Mouse (Mus musculus) liver, embryonic 13.5 days (tissue): ENCODE measurements around the gene Prodh2. TPM values are rescaled to one million over a fixed set of nuclear protein-coding genes. Genes with fewer than 3 reads are reported as not detected.

ENCODE experiments used
- ATAC-seq: fragments of 200-750 bp; cut with Nextera tagmentation; 2 replicates; pipeline ENCODE4 v1.8.0; 2017; ENCODE audit warnings: low read depth, mild to moderate bottlenecking, moderate number of reproducible peaks, moderate library complexity
- DNase-seq: peaks from one replicate; pipeline ENCODE4 v3.0.0; 2022
- H3K27ac ChIP-seq: fragments of 300-500 bp; sonication (generic); 2 replicates; pipeline ENCODE4 v1.5.1; 2015; ENCODE audit warnings: moderate library complexity, mild to moderate bottlenecking, inconsistent platforms
- H3K27me3 ChIP-seq: fragments of 300-500 bp; sonication (generic); 2 replicates; pipeline ENCODE4 v1.6.1; 2015; ENCODE audit warnings: mild to moderate bottlenecking, inconsistent platforms
- H3K36me3 ChIP-seq: fragments of 300-500 bp; sonication (generic); 2 replicates; pipeline ENCODE4 v1.6.1; 2015; ENCODE audit warnings: mild to moderate bottlenecking, inconsistent platforms
- H3K4me1 ChIP-seq: fragments of 300-500 bp; sonication (generic); replicated peaks from 2 replicates; pipeline ENCODE4 v1.6.1; 2015; ENCODE audit warnings: inconsistent platforms
- H3K4me2 ChIP-seq: fragments of 300-500 bp; sonication (generic); 2 replicates; pipeline ENCODE4 v1.6.1; 2015; ENCODE audit warnings: inconsistent platforms, mild to moderate bottlenecking, moderate library complexity
- H3K4me3 ChIP-seq: fragments of 300-500 bp; sonication (generic); replicated peaks from 2 replicates; pipeline ENCODE4 v1.5.1; 2015; ENCODE audit warnings: mild to moderate bottlenecking, inconsistent platforms
- H3K9ac ChIP-seq: fragments of 300-500 bp; sonication (generic); 2 replicates; pipeline ENCODE4 v1.6.1; 2015; ENCODE audit warnings: mild to moderate bottlenecking, inconsistent platforms
- H3K9me3 ChIP-seq: fragments of 300-500 bp; sonication (generic); replicated peaks from 2 replicates; pipeline ENCODE4 v1.6.1; 2016; ENCODE audit warnings: inconsistent platforms
- WGBS: fragments of 180-500 bp; shearing (Covaris S2); methylation state at CpG from one replicate; pipeline ENCODE4 v1.1.7; 2015; ENCODE audit not compliant: insufficient replicate concordance; 5-methylcytosine and 5-hydroxymethylcytosine counted together
- polyA plus RNA-seq: library from polyadenylated mRNA; unstranded; fragments of >200 nt; fragmentation: Nextera tagmentation; extraction: Ambion mirVana; gene quantifications from 2 replicates; pipeline ENCODE4 v1.2.1, GENCODE M21; 2015

Prodh2 gene
- polyA plus RNA-seq: 28.1 and 28.6 TPM in 2 replicates

DNA sequence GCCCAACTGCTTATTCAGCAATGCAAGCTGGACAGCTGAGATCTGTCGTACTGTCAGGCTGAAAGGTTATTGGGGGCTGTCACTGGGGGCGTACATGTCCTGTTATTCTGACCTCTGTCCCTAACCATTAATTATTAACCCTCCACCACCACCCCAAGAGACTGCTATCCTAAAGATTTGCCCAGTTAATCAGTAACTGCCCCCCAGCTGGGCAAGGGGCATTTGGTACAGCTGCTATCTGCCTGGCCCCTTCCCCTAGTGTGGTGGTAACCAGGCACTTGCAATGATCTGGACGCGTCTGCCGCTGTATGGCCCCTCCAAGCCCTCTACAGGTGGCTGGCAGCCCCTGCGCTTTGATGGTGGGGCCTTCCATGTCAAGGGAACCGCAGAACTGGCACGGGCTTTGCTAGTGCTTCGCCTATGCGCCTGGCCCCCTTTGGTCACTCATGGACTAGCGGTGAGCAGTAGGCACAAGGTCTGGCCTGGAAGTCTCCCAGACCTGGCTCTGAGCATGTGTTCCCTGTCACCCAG, at the start of gene Prodh2:
Gene Prodh2 (plus strand): TSS at position 222 of the 531 bp plus-strand sequence.
- Histone ChIP-seq H3K27ac (peak within 1 kb of the TSS; percentile 61), H3K4me1 (peaks cover 5% of the 10 kb centered on the region; the same call in 1 of the 2 replicates), H3K9ac (peak within 1 kb of the TSS; percentile 50), H3K4me2 (peak within 1 kb of the TSS; percentile 45), H3K27me3 (no peaks in the 10 kb centered on the region), H3K9me3 (no peaks in the 10 kb centered on the region), H3K36me3 (no peaks in the 10 kb centered on the region), H3K4me3 (peak within 1 kb of the TSS; percentile 51)
- DNase-seq (no peak), ATAC-seq (peak; percentile 78)
- WGBS: 48% methylated on average over 11 of the region's 11 CpGs

GRCm38 (mm10) chr7:30443696-30444095, 49.7 kb upstream of the Prodh2 start:
- H3K9ac ChIP-seq: no peak overlapping the region

GRCm38 (mm10) chr7:30444154-30444970, 49.1 kb upstream of the Prodh2 start:
- ATAC-seq: no peak
- H3K4me2 ChIP-seq: peak overlapping the region; percentile 73
- peaks cover 51% of the 10 kb centered on the region for H3K27me3 ChIP-seq
- 0 out of 2 replicates have a peak overlapping the region, but pooled peaks have one; percentile 50 for H3K9ac ChIP-seq
- peaks cover 4% of the 10 kb centered on the region; the same call in 1 of the 2 replicates for H3K9me3 ChIP-seq
- H3K36me3 ChIP-seq: no peaks in the 10 kb centered on the region
- WGBS: 2% methylated on average over 38 of the region's 38 CpGs
- no peak for DNase-seq
- no peak overlapping the region for H3K27ac ChIP-seq
- peak overlapping the region; percentile 61 for H3K4me3 ChIP-seq
- H3K4me1 ChIP-seq: peaks cover 16% of the 10 kb centered on the region

More at GRCm38 (mm10) chr7:30443696-30444095, 49.7 kb upstream of the Prodh2 start:
- Histone ChIP-seq H3K27me3 (peaks cover 55% of the 10 kb centered on the region), H3K4me1 (peaks cover 16% of the 10 kb centered on the region), H3K4me3 (no peak overlapping the region), H3K36me3 (no peaks in the 10 kb centered on the region), H3K27ac (no peak overlapping the region), H3K4me2 (peak overlapping the region; percentile 73; the same call in 1 of the 2 replicates), H3K9me3 (peaks cover 4% of the 10 kb centered on the region; the same call in 1 of the 2 replicates)
- DNase-seq (no peak), ATAC-seq (no peak)
- WGBS: 13% methylated on average over 9 of the region's 9 CpGs

GRCm38 (mm10) chr7:30444971-30445751, 48.3 kb upstream of the Prodh2 start, which contains the start of gene Aplp1:
TSS of gene Aplp1 (minus strand) at chr7:30445535.
- Histone ChIP-seq H3K27me3 (peaks cover 46% of the 10 kb centered on the region), H3K9me3 (peaks cover 4% of the 10 kb centered on the region; the same call in 1 of the 2 replicates), H3K9ac (peak within 1 kb of the TSS; percentile 50; the same call in 1 of the 2 replicates), H3K4me1 (peaks cover 16% of the 10 kb centered on the region), H3K4me3 (peak within 1 kb of the TSS; percentile 61), H3K36me3 (no peaks in the 10 kb centered on the region), H3K4me2 (peak within 1 kb of the TSS; percentile 73), H3K27ac (no peak within 1 kb of the TSS)
- DNase-seq: no peak
- under 1% methylated on average over 72 of the region's 72 CpGs for WGBS
- ATAC-seq: peak; percentile 47

DNA sequence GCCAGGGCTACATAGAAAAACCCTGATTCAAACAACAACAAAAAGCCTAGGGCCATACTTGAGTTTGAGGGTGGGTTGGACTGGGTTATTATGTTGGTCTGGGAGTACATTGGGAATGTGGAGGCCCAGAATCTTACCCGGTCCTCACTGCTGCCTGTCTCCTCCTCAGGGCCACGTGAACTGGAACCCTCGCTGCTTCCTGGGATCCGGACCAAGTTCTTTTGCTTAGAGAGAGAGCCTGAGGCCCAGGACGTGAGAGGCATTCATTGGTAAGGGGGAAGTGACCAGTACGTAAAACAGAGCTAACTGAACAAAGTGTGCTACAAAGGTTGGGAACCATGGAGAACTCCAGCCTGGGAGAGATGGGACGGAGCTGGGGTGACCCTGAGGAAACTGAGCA, 43.2 kb upstream of the Prodh2 start:
- Histone ChIP-seq H3K9ac (no peak overlapping the region), H3K4me3 (no peak overlapping the region), H3K4me1 (peaks cover 16% of the 10 kb centered on the region), H3K27me3 (peaks cover 42% of the 10 kb centered on the region), H3K27ac (no peak overlapping the region), H3K9me3 (peaks cover 4% of the 10 kb centered on the region; the same call in 1 of the 2 replicates), H3K36me3 (no peaks in the 10 kb centered on the region), H3K4me2 (no peak overlapping the region)
- DNase-seq (no peak), ATAC-seq (no peak)
- WGBS: 60% methylated on average over 7 of the region's 7 CpGs

DNA sequence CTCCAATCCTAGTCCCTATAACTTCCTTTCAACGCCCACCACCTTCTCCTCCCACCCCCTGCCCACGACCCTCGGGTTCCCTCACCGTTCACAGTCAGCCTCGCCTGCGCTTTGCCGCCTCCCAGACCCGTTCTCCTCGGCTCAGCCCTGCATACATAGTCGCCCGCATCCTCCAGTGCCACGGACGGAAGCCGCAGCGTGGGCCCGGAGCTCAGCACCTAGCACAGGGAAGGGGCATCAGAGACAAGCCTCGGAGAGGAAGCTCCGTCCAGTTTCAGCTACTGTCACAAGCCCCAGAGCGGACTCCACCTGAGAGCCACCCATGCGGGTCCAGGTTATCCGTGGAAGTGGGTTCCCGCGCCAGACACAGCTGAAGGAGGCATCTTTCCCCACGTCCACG, 40.1 kb upstream of the Prodh2 start:
- Histone ChIP-seq H3K9ac (no peak overlapping the region), H3K36me3 (no peaks in the 10 kb centered on the region), H3K4me1 (peaks cover 19% of the 10 kb centered on the region), H3K27me3 (peaks cover 60% of the 10 kb centered on the region), H3K4me2 (no peak overlapping the region; the same call in 1 of the 2 replicates), H3K9me3 (no peaks in the 10 kb centered on the region), H3K27ac (no peak overlapping the region), H3K4me3 (peak overlapping the region; percentile 21; the same call in 1 of the 2 replicates)
- DNase-seq: no peak
- ATAC-seq: no peak
- 18% methylated on average over 25 of the region's 25 CpGs for WGBS

DNA sequence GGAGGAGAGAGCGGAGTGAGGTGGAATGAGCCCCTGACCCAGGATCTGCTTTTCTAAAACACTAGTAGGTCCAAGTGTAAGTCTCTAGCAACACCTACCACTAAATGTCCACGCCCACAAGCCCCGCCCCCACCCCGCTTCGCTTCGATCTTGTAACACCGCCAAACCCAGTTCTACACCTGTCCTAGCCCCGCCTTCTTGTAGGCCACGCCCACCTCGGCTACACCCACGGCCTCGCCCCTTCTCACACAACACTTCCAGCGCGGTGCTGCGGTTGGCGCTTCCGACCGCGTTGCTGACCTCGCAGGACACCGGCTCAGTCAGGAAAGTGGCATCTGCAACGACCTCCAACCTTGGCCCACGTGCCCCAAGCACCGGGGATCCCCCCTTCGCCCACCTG, 39.7 kb upstream of the Prodh2 start:
- H3K36me3 ChIP-seq: no peaks in the 10 kb centered on the region
- H3K4me3 ChIP-seq: peak overlapping the region; percentile 21; the same call in 1 of the 2 replicates
- peak overlapping the region; percentile 43 for H3K4me2 ChIP-seq
- DNase-seq (peak; percentile 27), ATAC-seq (peak; percentile 50; the same call in 1 of the 2 replicates)
- H3K27ac ChIP-seq: no peak overlapping the region
- peaks cover 65% of the 10 kb centered on the region for H3K27me3 ChIP-seq
- H3K9me3 ChIP-seq: no peaks in the 10 kb centered on the region
- no peak overlapping the region for H3K9ac ChIP-seq
- WGBS: 2% methylated on average over 25 of the region's 25 CpGs
- peaks cover 19% of the 10 kb centered on the region for H3K4me1 ChIP-seq

DNA sequence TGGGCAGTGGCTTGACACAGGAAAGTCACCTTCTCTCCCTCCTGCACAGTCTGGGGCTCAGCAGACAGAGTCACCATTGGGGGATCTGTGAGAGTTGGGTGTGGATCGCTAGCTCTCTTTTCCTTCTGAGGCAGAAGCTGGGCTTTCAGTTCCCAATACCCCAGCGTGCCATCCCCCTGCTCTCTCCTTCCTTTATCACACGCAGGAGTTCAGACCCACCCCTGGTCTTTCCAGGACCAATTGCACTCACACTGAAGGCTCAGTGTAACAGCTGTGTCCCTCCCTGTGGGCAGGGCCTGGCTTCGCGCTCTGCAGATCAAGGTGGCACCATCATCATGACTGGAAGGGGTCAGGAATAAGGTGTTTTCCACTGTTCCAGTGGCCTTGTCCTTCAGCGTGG, 39.2 kb upstream of the Prodh2 start:
- DNase-seq (no peak), ATAC-seq (0 out of 2 replicates have a peak, but pooled peaks have one; percentile 26)
- peak overlapping the region; percentile 43 for H3K4me2 ChIP-seq
- H3K9ac ChIP-seq: no peak overlapping the region
- H3K27ac ChIP-seq: no peak overlapping the region
- H3K36me3 ChIP-seq: no peaks in the 10 kb centered on the region
- peaks cover 70% of the 10 kb centered on the region for H3K27me3 ChIP-seq
- WGBS: 10% methylated on average over 6 of the region's 6 CpGs
- peaks cover 19% of the 10 kb centered on the region for H3K4me1 ChIP-seq
- H3K9me3 ChIP-seq: no peaks in the 10 kb centered on the region
- H3K4me3 ChIP-seq: peak overlapping the region; percentile 21; the same call in 1 of the 2 replicates

DNA sequence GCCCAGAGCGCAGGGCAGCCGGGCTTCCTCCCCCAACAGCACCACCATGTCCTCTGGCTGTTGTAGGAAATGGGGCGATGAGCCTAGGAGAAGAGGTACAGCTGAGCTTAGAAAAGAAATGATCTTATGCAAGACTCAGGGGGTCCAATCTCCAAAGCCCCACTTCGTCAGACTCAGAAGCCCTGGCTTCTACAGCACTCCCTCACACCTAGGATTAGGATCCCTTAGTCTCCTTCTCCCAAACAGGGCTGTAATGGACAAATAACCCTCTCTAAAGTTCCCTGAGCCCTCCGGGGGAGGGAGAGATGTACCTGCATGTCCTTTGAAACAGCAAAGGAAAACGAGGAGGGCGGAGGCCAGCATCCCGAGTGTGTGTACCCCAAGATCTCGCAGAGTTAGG, 36.9 kb upstream of the Prodh2 start:
- 3% methylated on average over 9 of the region's 9 CpGs for WGBS
- H3K4me3 ChIP-seq: no peak overlapping the region
- H3K36me3 ChIP-seq: no peaks in the 10 kb centered on the region
- ATAC-seq (no peak), DNase-seq (no peak)
- H3K27me3 ChIP-seq: peaks cover 92% of the 10 kb centered on the region
- H3K27ac ChIP-seq: no peak overlapping the region
- H3K9ac ChIP-seq: no peak overlapping the region
- H3K4me2 ChIP-seq: no peak overlapping the region
- peaks cover 19% of the 10 kb centered on the region for H3K4me1 ChIP-seq
- no peaks in the 10 kb centered on the region for H3K9me3 ChIP-seq

DNA sequence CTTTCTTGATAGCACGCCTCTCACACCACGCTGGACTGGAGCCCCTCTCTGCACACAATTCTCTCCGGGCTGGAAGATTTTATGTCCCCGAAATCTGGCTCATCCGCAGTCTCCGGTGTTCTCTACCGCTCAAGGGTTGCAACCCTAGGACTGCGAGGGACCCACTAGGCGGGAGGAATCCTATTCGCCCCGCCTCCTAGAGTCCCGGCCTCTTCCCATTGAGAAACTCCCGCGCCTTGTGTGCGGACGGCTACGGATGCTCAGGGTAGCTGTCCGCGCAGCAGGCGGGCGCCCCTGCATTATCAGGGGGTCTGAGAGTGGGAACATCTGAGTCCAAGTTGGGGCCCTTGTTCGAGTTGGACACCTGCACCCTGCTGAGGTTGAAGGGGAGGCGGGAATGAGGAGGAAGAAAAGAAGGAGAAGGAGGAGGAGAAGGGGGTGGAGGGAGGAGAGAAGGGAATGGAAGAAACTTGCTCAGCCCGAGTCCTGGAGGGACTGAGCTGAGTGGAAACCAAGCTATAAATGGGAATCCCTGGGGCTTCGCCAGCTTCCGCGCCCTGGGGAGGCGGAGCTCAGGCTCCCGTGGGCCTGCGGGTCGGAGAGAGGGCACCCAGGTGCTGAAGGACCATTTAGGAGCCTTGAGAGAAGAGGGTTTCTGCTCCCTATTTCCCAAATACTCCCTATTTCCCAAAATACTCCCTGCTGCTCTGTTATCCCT, 36.4 kb upstream of the Prodh2 start:
- no peak overlapping the region for H3K4me3 ChIP-seq
- peaks cover 19% of the 10 kb centered on the region for H3K4me1 ChIP-seq
- DNase-seq (no peak), ATAC-seq (no peak)
- no peaks in the 10 kb centered on the region for H3K36me3 ChIP-seq
- WGBS: 4% methylated on average over 31 of the region's 31 CpGs
- no peaks in the 10 kb centered on the region for H3K9me3 ChIP-seq
- H3K4me2 ChIP-seq: no peak overlapping the region
- H3K9ac ChIP-seq: no peak overlapping the region
- peaks cover 93% of the 10 kb centered on the region for H3K27me3 ChIP-seq
- H3K27ac ChIP-seq: no peak overlapping the region
